Mouse (Mus musculus) MEL (cell line): ENCODE data around the gene Dennd2c. TPM values are rescaled to one million over a fixed set of nuclear protein-coding genes. Genes with fewer than 3 reads are reported as not detected.
A peak's percentile ranks its signal among the peaks of the same experiment; 100 is the strongest.

Experiments used
- DNase-seq: peaks from one replicate; pipeline ENCODE4 v3.0.0; 2011; ENCODE audit warnings: low read depth, low spot score
- H3K27ac ChIP-seq: 2 replicates; pipeline ENCODE4 v1.5.1; 2012; ENCODE audit warnings: low read depth, mild to moderate bottlenecking, control low read depth, low read length, moderate library complexity; ENCODE audit not compliant: control insufficient read depth
- H3K27me3 ChIP-seq, 2 experiments: fragments of 150-350 bp in 1 of 2; sonication (generic) in 1 of 2; 2 replicates each; pipeline ENCODE4 v1.6.1; 2012; ENCODE audit warnings: low read length in 2 of 2, mild to moderate bottlenecking in 2 of 2, improper control_type of control experiment in 1 of 2, moderate library complexity in 1 of 2; ENCODE audit not compliant: insufficient read depth in 2 of 2, control insufficient read depth in 1 of 2
- H3K36me3 ChIP-seq, 2 experiments: 2 replicates each; pipeline ENCODE4 v1.6.1; 2012 to 2014; ENCODE audit warnings: low read length in 2 of 2, improper control_type of control experiment in 1 of 2, inconsistent platforms in 1 of 2, mild to moderate bottlenecking in 1 of 2; ENCODE audit not compliant: insufficient read depth in 2 of 2, control insufficient read depth in 1 of 2
- H3K4me1 ChIP-seq, 2 experiments: fragments of 150-350 bp in 1 of 2; sonication (generic) in 1 of 2; 2 replicates each; pipeline ENCODE4 v1.6.1; 2012; ENCODE audit warnings: low read length in 2 of 2, improper control_type of control experiment in 1 of 2, mild to moderate bottlenecking in 1 of 2; ENCODE audit not compliant: insufficient read depth in 2 of 2, control insufficient read depth in 1 of 2
- H3K4me3 ChIP-seq, 2 experiments: fragments of 150-350 bp in 1 of 2; sonication (generic) in 1 of 2; 2 replicates each; pipeline ENCODE4 v1.5.1; 2012; ENCODE audit warnings: low read depth in 2 of 2, low read length in 2 of 2, mild to moderate bottlenecking in 2 of 2, moderate library complexity in 2 of 2, control low read depth in 1 of 2, improper control_type of control experiment in 1 of 2; ENCODE audit not compliant: control insufficient read depth in 1 of 2, insufficient read depth in 1 of 2
- H3K79me2 ChIP-seq: 2 replicates; pipeline ENCODE4 v1.6.1; 2012; ENCODE audit warnings: mild to moderate bottlenecking, low read length, moderate library complexity; ENCODE audit not compliant: control insufficient read depth, poor library complexity, insufficient read depth
- H3K9ac ChIP-seq: 2 replicates; pipeline ENCODE4 v1.6.1; 2012; ENCODE audit warnings: low read depth, mild to moderate bottlenecking, control low read depth, low read length, moderate library complexity; ENCODE audit not compliant: control insufficient read depth, poor library complexity, severe bottlenecking
- H3K9me3 ChIP-seq: fragments of 150-350 bp; sonication (generic); replicated peaks from 2 replicates; pipeline ENCODE4 v1.6.1; 2012; ENCODE audit warnings: mild to moderate bottlenecking, low read length, improper control_type of control experiment, moderate library complexity; ENCODE audit not compliant: insufficient read depth
- BHLHE40 ChIP-seq: IDR thresholded peaks from 2 replicates; pipeline ENCODE4 v1.6.1; 2012; ENCODE audit warnings: low read depth, mild to moderate bottlenecking, inconsistent platforms, low read length, improper control_type of control experiment, borderline replicate concordance
- CHD1 ChIP-seq: IDR thresholded peaks from 2 replicates; pipeline ENCODE4 v1.6.1; 2012; ENCODE audit warnings: low read depth, mild to moderate bottlenecking, inconsistent platforms, low read length, improper control_type of control experiment
- CHD2 ChIP-seq: IDR thresholded peaks from 2 replicates; pipeline ENCODE4 v1.6.1; 2011; ENCODE audit warnings: low read length, improper control_type of control experiment
- ELF1 ChIP-seq: IDR thresholded peaks from 2 replicates; pipeline ENCODE4 v1.6.1; 2014; ENCODE audit warnings: low read depth, mild to moderate bottlenecking, inconsistent platforms, low read length, improper control_type of control experiment, moderate library complexity
- EP300 ChIP-seq, 2 experiments: IDR thresholded peaks; 2 replicates each; pipeline ENCODE4 v1.6.1; 2011; ENCODE audit warnings: improper control_type of control experiment in 2 of 2, low read length in 2 of 2, low read depth in 1 of 2, mild to moderate bottlenecking in 1 of 2
- ETS1 ChIP-seq: IDR thresholded peaks from 2 replicates; pipeline ENCODE4 v1.6.1; 2012; ENCODE audit warnings: low read depth, mild to moderate bottlenecking, inconsistent platforms, low read length, improper control_type of control experiment, moderate library complexity
- GATA1 ChIP-seq: IDR thresholded peaks from 2 replicates; pipeline ENCODE4 v1.6.1; 2011; ENCODE audit warnings: low read depth, low read length, improper control_type of control experiment
- HCFC1 ChIP-seq: IDR thresholded peaks from 2 replicates; pipeline ENCODE4 v1.6.1; 2012; ENCODE audit warnings: low read depth, mild to moderate bottlenecking, inconsistent platforms, low read length, improper control_type of control experiment, moderate library complexity
- JUND ChIP-seq: IDR thresholded peaks from 2 replicates; pipeline ENCODE4 v1.6.1; 2011; ENCODE audit warnings: low read depth, mild to moderate bottlenecking, improper control_type of control experiment, low read length
- MAX ChIP-seq: IDR thresholded peaks from 2 replicates; pipeline ENCODE4 v1.6.1; 2011; ENCODE audit warnings: low read length, improper control_type of control experiment
- MAZ ChIP-seq: IDR thresholded peaks from 2 replicates; pipeline ENCODE4 v1.6.1; 2012; ENCODE audit warnings: low read depth, mild to moderate bottlenecking, inconsistent platforms, low read length, improper control_type of control experiment
- MEF2A ChIP-seq: IDR thresholded peaks from 2 replicates; pipeline ENCODE4 v1.6.1; 2014; ENCODE audit warnings: low read depth, mild to moderate bottlenecking, inconsistent platforms, low read length, improper control_type of control experiment; ENCODE audit not compliant: poor library complexity, insufficient replicate concordance, severe bottlenecking; ENCODE audit errors: extremely low read depth
- MXI1 ChIP-seq: IDR thresholded peaks from 2 replicates; pipeline ENCODE4 v1.6.1; 2011; ENCODE audit warnings: mild to moderate bottlenecking, low read depth, low read length, improper control_type of control experiment
- MYB ChIP-seq: IDR thresholded peaks from 2 replicates; pipeline ENCODE4 v1.6.1; 2011; ENCODE audit warnings: mild to moderate bottlenecking, low read depth, low read length, improper control_type of control experiment
- MYC ChIP-seq: IDR thresholded peaks from 2 replicates; pipeline ENCODE4 v1.6.1; 2011; ENCODE audit warnings: low read depth, mild to moderate bottlenecking, low read length, improper control_type of control experiment, moderate library complexity
- NELFE ChIP-seq: IDR thresholded peaks from 2 replicates; pipeline ENCODE4 v1.6.1; 2011; ENCODE audit warnings: low read depth, low read length, improper control_type of control experiment
- NRF1 ChIP-seq: IDR thresholded peaks from 2 replicates; pipeline ENCODE4 v1.6.1; 2014; ENCODE audit warnings: low read depth, mild to moderate bottlenecking, inconsistent platforms, low read length, improper control_type of control experiment, moderate library complexity; ENCODE audit not compliant: poor library complexity, insufficient read depth, severe bottlenecking
- POLR2A ChIP-seq, 2 experiments: IDR thresholded peaks; 2 replicates each; pipeline ENCODE4 v1.6.1; 2011 to 2012; ENCODE audit warnings: low read length in 2 of 2, mild to moderate bottlenecking in 2 of 2, control low read depth in 1 of 2, improper control_type of control experiment in 1 of 2, low read depth in 1 of 2, moderate library complexity in 1 of 2; ENCODE audit not compliant: control insufficient read depth in 1 of 2, insufficient read depth in 1 of 2, poor library complexity in 1 of 2
- POLR2AphosphoS2 ChIP-seq: IDR thresholded peaks from 2 replicates; pipeline ENCODE4 v1.6.1; 2011; ENCODE audit warnings: low read length, improper control_type of control experiment
- RAD21 ChIP-seq: IDR thresholded peaks from 2 replicates; pipeline ENCODE4 v1.6.1; 2011; ENCODE audit warnings: mild to moderate bottlenecking, low read depth, low read length, improper control_type of control experiment
- RCOR1 ChIP-seq: IDR thresholded peaks from 2 replicates; pipeline ENCODE4 v1.6.1; 2012; ENCODE audit warnings: low read depth, mild to moderate bottlenecking, inconsistent platforms, low read length, improper control_type of control experiment
- SIN3A ChIP-seq: IDR thresholded peaks from 2 replicates; pipeline ENCODE4 v1.6.1; 2012; ENCODE audit warnings: low read length, improper control_type of control experiment, inconsistent platforms
- TAL1 ChIP-seq: IDR thresholded peaks from 2 replicates; pipeline ENCODE4 v1.6.1; 2012; ENCODE audit warnings: mild to moderate bottlenecking, inconsistent platforms, low read length, moderate library complexity, mixed read lengths
- TBP ChIP-seq: IDR thresholded peaks from 2 replicates; pipeline ENCODE4 v1.8.0; 2011; ENCODE audit warnings: low read depth, low read length, improper control_type of control experiment
- TCF12 ChIP-seq: IDR thresholded peaks from 2 replicates; pipeline ENCODE4 v1.6.1; 2014; ENCODE audit warnings: low read depth, mild to moderate bottlenecking, inconsistent platforms, low read length, improper control_type of control experiment, moderate library complexity
- USF1 ChIP-seq: IDR thresholded peaks from 2 replicates; pipeline ENCODE4 v1.6.1; 2014; ENCODE audit warnings: low read depth, mild to moderate bottlenecking, inconsistent platforms, low read length, improper control_type of control experiment, moderate library complexity
- USF2 ChIP-seq, 2 experiments: IDR thresholded peaks; 2 replicates each; pipeline ENCODE4 v1.6.1; 2011 to 2012; ENCODE audit warnings: improper control_type of control experiment in 2 of 2, low read length in 2 of 2, borderline replicate concordance in 1 of 2, inconsistent platforms in 1 of 2, low read depth in 1 of 2, mild to moderate bottlenecking in 1 of 2; ENCODE audit not compliant: insufficient read depth in 1 of 2
- ZKSCAN1 ChIP-seq: IDR thresholded peaks from 2 replicates; pipeline ENCODE4 v1.6.1; 2012; ENCODE audit warnings: low read depth, mild to moderate bottlenecking, inconsistent platforms, low read length, improper control_type of control experiment, moderate library complexity
- ZMIZ1 ChIP-seq: IDR thresholded peaks from 2 replicates; pipeline ENCODE4 v1.6.1; 2012; ENCODE audit warnings: low read depth, mild to moderate bottlenecking, inconsistent platforms, low read length, improper control_type of control experiment, moderate library complexity
- ZNF384 ChIP-seq: IDR thresholded peaks from 2 replicates; pipeline ENCODE4 v1.6.1; 2012; ENCODE audit warnings: low read depth, mild to moderate bottlenecking, inconsistent platforms, low read length, improper control_type of control experiment
- polyA plus RNA-seq, 2 experiments: library from polyadenylated mRNA; stranded (reverse) in 1 of 2; unstranded in 1 of 2; fragments of >175 nt in 1 of 2; fragments of >200 nt in 1 of 2; gene quantifications; 2 replicates each; pipeline versions ENCODE4 v1.2.1 to v1.2.4; 2012; ENCODE audit warnings: low replicate concordance in 2 of 2, low read depth in 1 of 2; ENCODE audit not compliant: insufficient read length in 2 of 2, insufficient read depth in 1 of 2, missing spikeins in 1 of 2
- total RNA-seq: library from RNA; depleted of rRNA; stranded (reverse); fragments of 300-350 nt; gene quantifications from 2 replicates; pipeline ENCODE4 v1.2.3, GENCODE M21; 2012

Gene Dennd2c
- total and polyA plus RNA-seq, 3 experiments: 5.0 to 8.0 TPM; not detected in 1

- H3K36me3 ChIP-seq: peaks cover 11 to 35% of the 10 kb centered on the region in 2 experiments
Measured at GRCm38 (mm10) chr3:103058207-103059157, 43.9 kb upstream of the Dennd2c start, which contains the start of gene Nras. Nras (plus strand) TSS chr3:103058285.

GRCm38 (mm10) chr3:103066927-103067326, 35.5 kb upstream of the Dennd2c start:
- Histone ChIP-seq H3K4me3 (no peak overlapping the region), H3K9ac (no peak overlapping the region), H3K27ac (no peak overlapping the region), H3K79me2 (no peaks in the 10 kb centered on the region), H3K9me3 (no peaks in the 10 kb centered on the region), H3K36me3 (peaks cover 0 to 12% of the 10 kb centered on the region in 2 experiments; a peak in 3 of 4 replicates), H3K4me1 (no peaks in the 10 kb centered on the region)
- no peak for TF ChIP-seq ETS1
- 0 out of 2 replicates have a peak, but pooled peaks have one; percentile 17 for TF ChIP-seq ZNF384
- TF ChIP-seq, all 39 proteins: peak for 1
- no peak for DNase-seq
- no peaks in the 10 kb centered on the region for H3K27me3 ChIP-seq

More at GRCm38 (mm10) chr3:103058207-103059157, 43.9 kb upstream of the Dennd2c start, which contains the start of gene Nras:
- Histone ChIP-seq H3K27ac (peak within 1 kb of the TSS; percentile 95), H3K27me3 (no peaks in the 10 kb centered on the region), H3K79me2 (peaks cover 12% of the 10 kb centered on the region)
- TF ChIP-seq MEF2A (no peak), POLR2AphosphoS2 (peak; percentile 98), ZNF384 (no peak), SIN3A (peak; percentile 98), POLR2A (IDR thresholded peaks at IDR 0.05; ENCODE audit: control insufficient read depth in 1 of 2, insufficient read depth in 1 of 2, low read depth in 1 of 2, low read length in 2 of 2, poor library complexity in 1 of 2) (peak; percentile 67 to 80; a peak in 3 of 4 replicates), MXI1 (peak; percentile 99), MAZ (peak; percentile 99), JUND (no peak), MAX (peak; percentile 92), USF1 (peak; percentile 93), MYC (peak; percentile 79), NRF1 (no peak), CHD1 (no peak), HCFC1 (peak; percentile 90), USF2 (IDR thresholded peaks at IDR 0.05; ENCODE audit: borderline replicate concordance in 1 of 2, insufficient read depth in 1 of 2, low read depth in 1 of 2, low read length in 2 of 2) (0 out of 4 replicates have a peak, but pooled peaks of 1 of the 2 experiments have one; percentile 39), TBP (0 out of 2 replicates have a peak, but pooled peaks have one; percentile 29), TAL1 (no peak), ZKSCAN1 (no peak), BHLHE40 (0 out of 2 replicates have a peak, but pooled peaks have one; percentile 14), RCOR1 (no peak), RAD21 (no peak), EP300 (IDR thresholded peaks at IDR 0.05; ENCODE audit: low read depth in 1 of 2, low read length in 2 of 2) (peak in 1 of 2 experiments; percentile 41; a peak in 2 of 4 replicates), GATA1 (no peak), ETS1 (peak; percentile 42; the same call in 1 of the 2 replicates), TCF12 (peak; percentile 47), ELF1 (peak; percentile 90), NELFE (peak; percentile 62; the same call in 1 of the 2 replicates), ZMIZ1 (peak; percentile 85; the same call in 1 of the 2 replicates), CHD2 (0 out of 2 replicates have a peak, but pooled peaks have one; percentile 16), MYB (no peak; the same call in 1 of the 2 replicates)
- TF ChIP-seq, all 39 proteins: peak for 19
- H3K9me3 ChIP-seq: no peaks in the 10 kb centered on the region
- peak within 1 kb of the TSS; percentile 73 to 98 for H3K4me3 ChIP-seq
- peaks cover 3 to 4% of the 10 kb centered on the region in 2 experiments; a peak in 2 of 4 replicates for H3K4me1 ChIP-seq
- peak within 1 kb of the TSS; percentile 98 for H3K9ac ChIP-seq
- peak; percentile 95 for DNase-seq
